Mouse (Mus musculus): ENCODE results near the gene Esp1.
"Not testable (repeated sequence)": the region's sequence is repeated elsewhere in the genome, so short reads cannot be mapped to it uniquely, and the experiment has no call there.

Gene Esp1

GRCm38 (mm10) chr17:40726820-40727219 lies at the start of gene Esp1:
Gene Esp1, plus strand, starts transcription at chr17:40727120.
- DNase-seq (ENCODE audit: low spot score in 2 of 2) = no peak

- no peak for DNase-seq (ENCODE audit: low spot score in 2 of 2)
Measured at GRCm38 (mm10) chr17:40716273-40716672, 10.6 kb upstream of the Esp1 start.

GRCm38 (mm10) chr17:40717055-40717454 lies 9.9 kb upstream of the Esp1 start:
- not testable (repeated sequence) for DNase-seq (ENCODE audit: low spot score in 2 of 2)

GRCm38 (mm10) chr17:40731296-40731695 lies 4.4 kb downstream of the Esp1 start:
- DNase-seq (ENCODE audit: low spot score in 2 of 2) = no peak

- DNase-seq (ENCODE audit: low spot score in 2 of 2) = no peak
Measured at GRCm38 (mm10) chr17:40731724-40732123, 4.8 kb downstream of the Esp1 start.

GRCm38 (mm10) chr17:40763662-40764061 lies 36.7 kb downstream of the Esp1 start:
- DNase-seq (ENCODE audit: low spot score in 2 of 2) = no peak

- DNase-seq (ENCODE audit: low spot score in 2 of 2) = no peak
Measured at GRCm38 (mm10) chr17:40767120-40767519, 40.2 kb downstream of the Esp1 start.
